Mouse (Mus musculus) gastrocnemius, postnatal 10 days (tissue): ENCODE measurements around the gene Plxna1. TPM values are rescaled to one million over a fixed set of nuclear protein-coding genes. Genes with fewer than 3 reads are reported as not detected.
A peak's percentile ranks its signal among the peaks of the same experiment; 100 is the strongest.

Experiments used
- DNase-seq: peaks from one replicate; pipeline ENCODE4 v3.0.0; 2021; ENCODE audit warnings: mixed read lengths
- total RNA-seq, 2 experiments: library from RNA; stranded (reverse); gene quantifications; 2 replicates each; pipeline ENCODE4 v1.2.3; 2021

The Plxna1 gene
- total RNA-seq, 2 experiments from 2014 or later = 44.1 to 54.4 TPM

- peak; percentile 55 for DNase-seq
Observed at GRCm38 (mm10) chr6:89361418-89362280, 771 bp downstream of the Plxna1 start.

GRCm38 (mm10) chr6:89360709-89361417, 1.6 kb downstream of the Plxna1 start:
- no peak for DNase-seq

- DNase-seq = peak; percentile 60
Observed at GRCm38 (mm10) chr6:89359771-89360708, 2.4 kb downstream of the Plxna1 start.

- DNase-seq = no peak
Observed at GRCm38 (mm10) chr6:89359192-89359591, 3.2 kb downstream of the Plxna1 start.

- no peak for DNase-seq
Observed at GRCm38 (mm10) chr6:89355661-89356060, 6.8 kb downstream of the Plxna1 start.

- no peak for DNase-seq
Observed at GRCm38 (mm10) chr6:89354726-89355125, 7.7 kb downstream of the Plxna1 start.

GRCm38 (mm10) chr6:89354076-89354475, 8.3 kb downstream of the Plxna1 start:
- no peak for DNase-seq

- DNase-seq = no peak
Observed at GRCm38 (mm10) chr6:89353101-89353500, 9.3 kb downstream of the Plxna1 start.

- DNase-seq = no peak
Observed at GRCm38 (mm10) chr6:89351441-89352137, 10.8 kb downstream of the Plxna1 start.

GRCm38 (mm10) chr6:89350520-89350919, 11.9 kb downstream of the Plxna1 start:
- no peak for DNase-seq

GRCm38 (mm10) chr6:89350037-89350515, 12.3 kb downstream of the Plxna1 start:
- no peak for DNase-seq

- peak; percentile 49 for DNase-seq
Observed at GRCm38 (mm10) chr6:89348363-89348762, 14.1 kb downstream of the Plxna1 start.

GRCm38 (mm10) chr6:89347792-89348191, 14.6 kb downstream of the Plxna1 start:
- DNase-seq = peak; percentile 56

GRCm38 (mm10) chr6:89345855-89346254, 16.6 kb downstream of the Plxna1 start:
- no peak for DNase-seq

- no peak for DNase-seq
Observed at GRCm38 (mm10) chr6:89345486-89345785, 17.0 kb downstream of the Plxna1 start.

- peak; percentile 89 for DNase-seq
Observed at GRCm38 (mm10) chr6:89344613-89345485, 17.6 kb downstream of the Plxna1 start.

- DNase-seq = no peak
Observed at GRCm38 (mm10) chr6:89341981-89342380, 20.4 kb downstream of the Plxna1 start.

GRCm38 (mm10) chr6:89339447-89339846, 23.0 kb downstream of the Plxna1 start:
- DNase-seq = no peak

- no peak for DNase-seq
Observed at GRCm38 (mm10) chr6:89338733-89339132, 23.7 kb downstream of the Plxna1 start.

- DNase-seq = no peak
Observed at GRCm38 (mm10) chr6:89337574-89337973, 24.8 kb downstream of the Plxna1 start.
